Mouse (Mus musculus): ENCODE results near the gene Gsta1. TPM values are rescaled to one million over a fixed set of nuclear protein-coding genes. Genes with fewer than 3 reads are reported as not detected.
"Not testable (repeated sequence)": the region's sequence is repeated elsewhere in the genome, so short reads cannot be mapped to it uniquely, and the experiment has no call there.

The Gsta1 gene
- polyA plus RNA-seq, 1 experiment from 2014 or later, result 2.6 TPM

DNA sequence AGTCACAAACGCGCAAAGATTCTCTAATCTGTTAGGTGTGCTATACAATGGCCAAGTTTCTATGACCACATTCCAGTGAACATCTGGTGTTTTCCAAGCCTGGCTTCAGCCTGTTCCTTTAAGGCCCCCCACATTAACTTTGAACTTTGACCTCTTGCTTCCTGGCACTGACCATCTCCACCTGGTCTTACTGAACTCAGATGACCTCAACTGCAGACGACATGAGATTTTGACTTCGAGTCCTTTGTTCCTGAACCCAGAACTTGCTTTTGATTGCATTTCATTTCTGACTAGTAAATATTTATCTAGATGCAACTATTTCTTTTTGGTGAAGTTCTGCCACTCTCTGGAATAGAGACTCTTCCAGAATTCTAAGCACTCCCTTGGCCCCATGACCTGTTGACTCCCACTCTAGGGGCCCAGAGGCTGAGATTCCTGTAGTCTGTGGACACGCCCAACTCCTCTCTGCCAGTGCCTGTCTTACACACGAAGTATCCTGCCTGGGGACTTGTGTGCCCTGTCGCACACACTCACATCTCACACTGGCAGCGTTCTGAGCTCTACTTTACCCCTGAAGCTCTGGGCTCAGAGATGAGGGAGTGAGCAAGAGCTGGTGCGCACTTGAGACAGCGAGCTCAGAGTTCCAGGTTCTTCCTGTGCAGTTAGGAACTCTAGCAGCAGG lies 7.1 kb upstream of the Gsta1 start:
- 47% methylated on average over 10 of the region's 10 CpGs for WGBS
- Histone ChIP-seq H3K27ac (replicated peaks; ENCODE audit: low read depth, low read length) (no peak overlapping the region), H3K27me3 (replicated peaks; ENCODE audit: control insufficient read depth, insufficient read depth, low read length) (no peaks in the 10 kb centered on the region), H3K9ac (ENCODE audit: low read depth, low read length) (no peak overlapping the region), H3K4me3 (ENCODE audit: low read depth, low read length) (no peak overlapping the region), H3K36me3 (ENCODE audit: control insufficient read depth, insufficient read depth, low read length) (no peaks in the 10 kb centered on the region), H3K4me2 (ENCODE audit: low read depth, low read length) (no peak overlapping the region), H3K4me1 (ENCODE audit: control insufficient read depth, insufficient read depth, low read length) (no peaks in the 10 kb centered on the region), H3K9me3 (ENCODE audit: control insufficient read depth, low read length) (no peaks in the 10 kb centered on the region)
- no peak for ATAC-seq (ENCODE audit: low read depth)
- DNase-seq (ENCODE audit: low spot score), result no peak

DNA sequence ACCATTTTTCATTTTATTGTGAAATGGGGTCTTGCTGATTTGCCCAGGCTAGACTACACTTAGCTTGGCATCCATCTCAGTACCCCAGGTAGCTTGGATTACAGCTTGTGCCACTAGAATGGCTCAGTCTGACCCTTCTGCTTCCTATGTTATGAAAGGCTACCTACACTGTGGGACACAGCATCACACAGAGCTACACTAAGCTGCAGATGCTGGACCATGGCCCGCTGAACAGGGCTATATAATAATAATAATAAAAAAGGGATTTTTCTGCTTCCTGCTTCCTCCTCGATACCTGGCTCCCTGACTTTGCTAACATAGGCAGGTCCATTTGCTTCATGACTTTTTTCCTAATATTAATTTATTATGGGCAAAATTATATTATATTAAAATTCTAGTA lies 6.0 kb upstream of the Gsta1 start:
- WGBS, result 84% methylated on average over 2 of the region's 2 CpGs
- ATAC-seq (ENCODE audit: low read depth) (no peak), DNase-seq (ENCODE audit: low spot score) (no peak)
- Histone ChIP-seq H3K9me3 (ENCODE audit: control insufficient read depth, low read length) (no peaks in the 10 kb centered on the region), H3K9ac (ENCODE audit: low read depth, low read length) (no peak overlapping the region), H3K27me3 (replicated peaks; ENCODE audit: control insufficient read depth, insufficient read depth, low read length) (no peaks in the 10 kb centered on the region), H3K4me2 (ENCODE audit: low read depth, low read length) (no peak overlapping the region), H3K4me1 (ENCODE audit: control insufficient read depth, insufficient read depth, low read length) (no peaks in the 10 kb centered on the region), H3K4me3 (ENCODE audit: low read depth, low read length) (no peak overlapping the region), H3K36me3 (ENCODE audit: control insufficient read depth, insufficient read depth, low read length) (no peaks in the 10 kb centered on the region), H3K27ac (replicated peaks; ENCODE audit: low read depth, low read length) (no peak overlapping the region)

DNA sequence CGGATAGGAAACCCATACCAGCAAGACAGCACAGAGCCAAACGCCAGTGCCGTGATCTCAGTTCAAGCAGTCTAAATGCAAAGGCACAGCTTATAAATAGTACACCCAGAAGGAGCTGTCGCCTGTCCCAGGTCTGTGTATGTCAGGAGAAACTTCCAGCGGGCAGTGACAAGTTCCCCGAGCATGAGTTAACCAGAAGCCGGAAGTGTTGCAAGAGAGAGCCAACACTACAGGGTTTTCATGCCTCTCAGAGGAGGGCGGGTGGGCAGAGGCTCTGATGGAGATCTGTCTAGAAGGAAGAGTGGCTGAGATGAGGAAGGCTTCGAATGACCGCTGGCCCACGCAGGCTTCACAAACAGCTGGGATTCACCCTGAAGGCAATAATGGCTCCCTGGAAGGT lies 5.2 kb upstream of the Gsta1 start:
- no peaks in the 10 kb centered on the region for H3K4me1 ChIP-seq (ENCODE audit: control insufficient read depth, insufficient read depth, low read length)
- no peak overlapping the region for H3K4me2 ChIP-seq (ENCODE audit: low read depth, low read length)
- H3K4me3 ChIP-seq (ENCODE audit: low read depth, low read length), result no peak overlapping the region
- no peak for DNase-seq (ENCODE audit: low spot score)
- no peak overlapping the region for H3K27ac ChIP-seq (replicated peaks; ENCODE audit: low read depth, low read length)
- 69% methylated on average over 11 of the region's 11 CpGs for WGBS
- no peaks in the 10 kb centered on the region for H3K27me3 ChIP-seq (replicated peaks; ENCODE audit: control insufficient read depth, insufficient read depth, low read length)
- no peaks in the 10 kb centered on the region for H3K9me3 ChIP-seq (ENCODE audit: control insufficient read depth, low read length)
- no peaks in the 10 kb centered on the region for H3K36me3 ChIP-seq (ENCODE audit: control insufficient read depth, insufficient read depth, low read length)
- no peak overlapping the region for H3K9ac ChIP-seq (ENCODE audit: low read depth, low read length)
- no peak for ATAC-seq (ENCODE audit: low read depth)

DNA sequence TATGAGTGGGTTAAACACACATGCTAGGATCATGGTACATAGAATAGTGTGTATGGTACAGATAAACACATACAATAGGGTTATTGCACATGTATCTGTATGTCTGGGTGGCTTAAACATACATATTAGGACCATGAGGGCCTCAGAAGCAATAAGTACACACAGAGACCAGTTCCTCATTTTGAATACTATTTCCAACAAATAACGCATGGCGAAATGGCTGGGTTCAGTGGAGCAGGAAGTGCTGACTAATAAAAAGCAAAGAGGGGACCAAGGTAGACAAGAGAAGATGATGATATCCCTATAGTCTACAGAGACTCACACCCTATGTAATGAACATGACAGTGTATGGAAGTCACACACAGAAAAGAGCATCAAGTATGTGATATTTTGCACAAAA lies 2.3 kb upstream of the Gsta1 start:
- no peak overlapping the region for H3K9ac ChIP-seq (ENCODE audit: low read depth, low read length)
- H3K27ac ChIP-seq (replicated peaks; ENCODE audit: low read depth, low read length), result no peak overlapping the region
- H3K9me3 ChIP-seq (ENCODE audit: control insufficient read depth, low read length), result no peaks in the 10 kb centered on the region
- DNase-seq (ENCODE audit: low spot score), result no peak
- 92% methylated on average over 2 of the region's 2 CpGs for WGBS
- no peak overlapping the region for H3K4me3 ChIP-seq (ENCODE audit: low read depth, low read length)
- ATAC-seq (ENCODE audit: low read depth), result no peak
- no peak overlapping the region for H3K4me2 ChIP-seq (ENCODE audit: low read depth, low read length)
- H3K36me3 ChIP-seq (ENCODE audit: control insufficient read depth, insufficient read depth, low read length), result no peaks in the 10 kb centered on the region
- no peaks in the 10 kb centered on the region for H3K27me3 ChIP-seq (replicated peaks; ENCODE audit: control insufficient read depth, insufficient read depth, low read length)
- no peaks in the 10 kb centered on the region for H3K4me1 ChIP-seq (ENCODE audit: control insufficient read depth, insufficient read depth, low read length)

DNA sequence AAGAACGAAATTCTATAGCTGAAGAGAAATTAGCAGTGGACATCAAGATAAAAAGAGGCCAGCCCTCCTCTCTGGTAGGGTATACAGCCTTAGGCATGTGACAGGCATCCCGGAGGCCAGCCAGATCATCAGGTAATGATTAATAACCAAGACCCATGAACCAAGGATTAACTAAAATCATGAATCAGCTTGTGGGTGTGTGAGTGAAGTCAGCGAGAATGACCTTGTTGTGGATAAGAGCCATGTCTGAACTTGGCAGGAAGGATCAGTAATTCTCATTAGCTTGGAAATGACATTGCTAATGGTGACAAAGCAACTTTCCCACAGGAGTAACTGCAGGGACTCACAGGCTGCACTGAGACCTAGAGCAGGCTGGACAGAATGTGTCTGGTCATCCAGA lies 798 bp upstream of the Gsta1 start:
- not testable (repeated sequence) for ATAC-seq (ENCODE audit: low read depth); DNase-seq (ENCODE audit: low spot score)

DNA sequence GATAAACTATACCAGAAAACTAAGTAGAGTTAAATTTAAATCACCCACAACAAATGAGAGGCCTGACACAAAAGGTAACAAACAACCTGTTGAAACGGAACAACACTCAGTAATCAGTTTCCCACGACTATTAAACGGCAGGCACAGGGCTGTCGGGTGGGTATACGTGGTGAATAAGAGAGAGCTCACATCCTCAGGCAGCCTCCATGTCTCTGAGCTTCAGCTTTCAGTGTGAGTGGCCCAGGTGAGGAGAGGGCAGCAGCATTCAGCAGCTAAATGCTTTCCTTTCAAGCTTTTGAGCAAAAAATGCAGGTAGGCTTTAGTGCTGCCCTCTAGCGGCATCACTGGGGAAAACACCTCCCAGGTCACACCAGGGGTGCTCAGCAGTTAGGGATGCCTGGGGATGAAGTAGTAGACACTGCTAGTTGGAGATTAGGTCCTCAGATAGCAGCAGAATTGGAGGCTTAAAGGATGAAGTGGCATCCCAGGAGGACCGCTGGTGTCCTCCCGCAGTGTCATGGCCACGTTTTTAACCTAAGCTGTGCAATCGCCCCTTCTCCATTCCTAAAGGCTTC lies 2.8 kb downstream of the Gsta1 start:
- H3K4me3 ChIP-seq (ENCODE audit: low read depth, low read length); H3K27me3 ChIP-seq (replicated peaks; ENCODE audit: control insufficient read depth, insufficient read depth, low read length); ATAC-seq (ENCODE audit: low read depth); H3K4me1 ChIP-seq (ENCODE audit: control insufficient read depth, insufficient read depth, low read length); H3K27ac ChIP-seq (replicated peaks; ENCODE audit: low read depth, low read length); H3K9ac ChIP-seq (ENCODE audit: low read depth, low read length); H3K36me3 ChIP-seq (ENCODE audit: control insufficient read depth, insufficient read depth, low read length); H3K9me3 ChIP-seq (ENCODE audit: control insufficient read depth, low read length); DNase-seq (ENCODE audit: low spot score); H3K4me2 ChIP-seq (ENCODE audit: low read depth, low read length): not testable (repeated sequence)
- WGBS, result no CpG with 5 or more reads among the region's 10 CpGs

More for the DNA sequence above, 798 bp upstream of the Gsta1 start:
- not testable (repeated sequence) for H3K27me3 ChIP-seq (replicated peaks; ENCODE audit: control insufficient read depth, insufficient read depth, low read length); H3K9ac ChIP-seq (ENCODE audit: low read depth, low read length); H3K36me3 ChIP-seq (ENCODE audit: control insufficient read depth, insufficient read depth, low read length); H3K9me3 ChIP-seq (ENCODE audit: control insufficient read depth, low read length); H3K4me3 ChIP-seq (ENCODE audit: low read depth, low read length); H3K4me2 ChIP-seq (ENCODE audit: low read depth, low read length); H3K27ac ChIP-seq (replicated peaks; ENCODE audit: low read depth, low read length); H3K4me1 ChIP-seq (ENCODE audit: control insufficient read depth, insufficient read depth, low read length)
- whole genome bisulfite sequencing, result 34% methylated on average over 3 of the region's 3 CpGs

DNA sequence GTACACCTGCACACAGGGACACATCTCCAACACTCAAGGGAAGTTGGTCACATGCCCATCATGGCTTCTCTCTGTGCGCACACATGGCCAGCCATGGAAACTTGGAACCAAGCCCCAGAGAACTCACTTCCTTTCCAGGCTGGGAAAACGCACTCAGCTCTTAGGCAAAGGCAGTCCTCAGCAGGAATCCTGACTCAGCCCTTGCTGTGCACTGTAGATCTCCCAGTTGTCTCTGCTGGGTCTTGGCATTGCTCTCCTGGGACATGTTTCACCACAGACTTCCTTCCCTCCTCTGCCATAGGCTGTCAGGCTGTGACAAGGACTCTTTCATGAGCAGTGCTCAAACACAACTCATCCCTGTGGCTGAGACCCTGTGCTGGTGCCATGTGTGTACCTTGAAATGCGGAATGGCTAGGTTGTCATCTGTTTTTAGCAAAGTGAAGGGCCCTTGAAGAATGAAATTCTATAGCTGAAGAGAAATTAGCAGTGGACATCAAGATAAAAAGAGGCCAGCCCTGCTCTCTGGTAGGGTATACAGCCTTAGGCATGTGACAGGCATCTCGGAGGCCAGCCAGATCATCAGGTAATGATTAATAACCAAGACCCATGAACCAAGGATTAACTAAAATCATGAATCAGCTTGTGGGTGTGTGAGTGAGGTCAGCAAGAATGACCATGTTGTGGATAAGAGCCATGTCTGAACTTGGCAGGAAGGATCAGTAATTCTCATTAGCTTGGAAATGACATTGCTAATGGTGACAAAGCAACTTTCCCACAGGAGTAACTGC lies 25.4 kb downstream of the Gsta1 start:
- WGBS, result 54% methylated on average over 3 of the region's 4 CpGs
- H3K9ac ChIP-seq (ENCODE audit: low read depth, low read length); DNase-seq (ENCODE audit: low spot score); ATAC-seq (ENCODE audit: low read depth); H3K4me3 ChIP-seq (ENCODE audit: low read depth, low read length); H3K27me3 ChIP-seq (replicated peaks; ENCODE audit: control insufficient read depth, insufficient read depth, low read length); H3K4me1 ChIP-seq (ENCODE audit: control insufficient read depth, insufficient read depth, low read length); H3K9me3 ChIP-seq (ENCODE audit: control insufficient read depth, low read length); H3K4me2 ChIP-seq (ENCODE audit: low read depth, low read length); H3K27ac ChIP-seq (replicated peaks; ENCODE audit: low read depth, low read length); H3K36me3 ChIP-seq (ENCODE audit: control insufficient read depth, insufficient read depth, low read length): not testable (repeated sequence)

DNA sequence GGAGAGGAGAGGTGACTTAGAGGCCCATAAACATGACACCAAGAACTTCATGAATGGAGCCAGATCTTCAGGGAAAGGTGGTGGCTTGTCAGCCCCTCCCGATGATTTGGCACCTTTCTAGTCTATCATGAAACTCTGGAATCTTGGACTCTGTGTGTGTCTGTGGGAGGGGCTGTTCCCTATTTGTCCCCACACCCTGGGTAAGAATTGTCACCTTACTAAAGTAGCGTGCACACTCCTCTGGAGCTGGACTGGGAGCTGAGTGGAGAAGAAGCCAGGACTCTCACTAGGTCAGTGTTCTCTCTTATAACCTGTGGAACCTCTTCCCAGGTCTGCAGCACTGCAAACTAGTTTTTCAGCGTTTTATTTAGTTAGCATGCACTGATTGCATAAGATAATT lies 26.5 kb downstream of the Gsta1 start, which contains the start of gene Gm3776:
Gm3776 (plus strand) TSS at position 216 of the 400 bp plus-strand sequence.
- not testable (repeated sequence) for H3K9ac ChIP-seq (ENCODE audit: low read depth, low read length); H3K4me1 ChIP-seq (ENCODE audit: control insufficient read depth, insufficient read depth, low read length); H3K9me3 ChIP-seq (ENCODE audit: control insufficient read depth, low read length); ATAC-seq (ENCODE audit: low read depth); H3K36me3 ChIP-seq (ENCODE audit: control insufficient read depth, insufficient read depth, low read length); H3K27me3 ChIP-seq (replicated peaks; ENCODE audit: control insufficient read depth, insufficient read depth, low read length); H3K27ac ChIP-seq (replicated peaks; ENCODE audit: low read depth, low read length); DNase-seq (ENCODE audit: low spot score); H3K4me2 ChIP-seq (ENCODE audit: low read depth, low read length); H3K4me3 ChIP-seq (ENCODE audit: low read depth, low read length)
- WGBS, result 80% methylated on average over 1 of the region's 3 CpGs

Measured in embryonic facial prominence, embryonic 14.5 days (tissue).